Mouse (Mus musculus) heart, postnatal 10 days (tissue): ENCODE data around the gene 2900026A02Rik. TPM values are rescaled to one million over a fixed set of nuclear protein-coding genes. Genes with fewer than 3 reads are reported as not detected.

Experiments used
- DNase-seq, 2 experiments: peaks; one replicate each; pipeline ENCODE4 v3.0.0; 2021
- intact Hi-C: fragments of 180-260 bp; cut with DNase I; formaldehyde crosslinking; loops from one replicate; pipeline ENCODE4 v1.15.1; 2025
- total RNA-seq, 2 experiments: library from RNA; stranded (reverse); gene quantifications; 2 replicates each; pipeline ENCODE4 v1.2.3; 2021

2900026A02Rik gene
- 10 to 100 TPM; 46.9 to 51.4 TPM for total RNA-seq

DNA sequence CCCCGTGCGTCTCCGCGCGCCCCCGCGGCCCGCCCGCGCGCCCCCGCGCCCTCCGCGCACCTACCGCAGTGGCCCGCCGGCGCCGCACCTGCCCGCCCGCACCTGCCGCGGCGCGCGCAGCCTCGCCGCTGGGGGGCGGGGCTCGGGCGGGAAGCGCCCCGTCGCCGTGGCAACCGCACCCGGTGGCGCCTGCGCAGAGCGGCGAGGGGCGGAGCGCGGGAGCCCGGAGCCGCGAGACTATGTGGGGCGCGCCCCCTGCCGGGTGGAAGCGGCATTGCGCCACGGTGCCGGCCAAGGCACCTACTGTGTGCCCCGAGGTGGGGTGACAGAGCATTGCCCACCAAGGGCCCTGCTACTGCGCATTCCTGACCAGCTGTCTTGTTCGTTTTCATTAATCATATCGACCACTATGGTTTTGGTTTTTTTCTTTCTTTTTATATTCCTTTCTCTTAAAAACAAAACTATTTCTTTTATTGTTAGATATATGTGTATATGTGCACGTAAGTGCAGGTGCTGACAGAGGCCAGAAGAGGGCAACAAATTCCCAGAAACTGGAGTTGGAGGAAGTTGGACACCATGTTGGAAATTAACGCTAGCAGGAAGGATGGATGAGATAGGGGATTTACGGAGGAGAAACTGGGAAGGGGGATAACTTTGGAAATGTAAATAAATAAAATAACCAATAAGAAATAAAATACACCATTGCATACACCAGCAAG is at the start of gene 2900026A02Rik:
2900026A02Rik (minus strand) TSS at position 90 of the 719 bp plus-strand sequence.
- DNase-seq: peak; percentile 82 to 85
- intact Hi-C loops: loop anchor here (1.0 to 2.0 kb wide), 3 partner anchors 13 to 41 kb away; no protein-coding TSS in a partner anchor

DNA sequence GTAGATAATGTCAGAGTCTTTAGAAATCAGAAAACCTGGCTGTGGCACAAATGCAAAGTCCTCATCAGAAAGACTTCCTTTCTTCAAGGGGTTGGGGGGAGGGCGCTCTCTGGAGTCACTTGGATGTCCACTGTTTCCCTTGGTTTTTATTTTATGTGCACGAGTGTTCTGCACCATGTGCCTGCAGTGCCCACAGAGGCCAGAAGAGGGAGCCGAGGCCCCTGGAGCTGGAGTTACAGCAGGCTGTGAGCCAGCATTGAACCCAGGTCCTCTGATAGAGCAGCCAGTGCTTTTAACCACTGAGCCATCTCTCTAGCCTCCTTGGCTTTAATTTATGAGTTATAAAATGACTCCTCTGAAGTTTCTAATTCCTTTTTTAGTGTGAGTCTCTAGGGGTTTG is 49.0 kb upstream of the 2900026A02Rik start:
- intact Hi-C loops: no loop called here
- no peak for DNase-seq

GRCm38 (mm10) chr5:113268246-113268645 is 47.2 kb upstream of the 2900026A02Rik start:
- no peak for DNase-seq
- intact Hi-C loops: no loop called here

GRCm38 (mm10) chr5:113265637-113266036 is 44.6 kb upstream of the 2900026A02Rik start:
- intact Hi-C loops: no loop called here
- DNase-seq: no peak

DNA sequence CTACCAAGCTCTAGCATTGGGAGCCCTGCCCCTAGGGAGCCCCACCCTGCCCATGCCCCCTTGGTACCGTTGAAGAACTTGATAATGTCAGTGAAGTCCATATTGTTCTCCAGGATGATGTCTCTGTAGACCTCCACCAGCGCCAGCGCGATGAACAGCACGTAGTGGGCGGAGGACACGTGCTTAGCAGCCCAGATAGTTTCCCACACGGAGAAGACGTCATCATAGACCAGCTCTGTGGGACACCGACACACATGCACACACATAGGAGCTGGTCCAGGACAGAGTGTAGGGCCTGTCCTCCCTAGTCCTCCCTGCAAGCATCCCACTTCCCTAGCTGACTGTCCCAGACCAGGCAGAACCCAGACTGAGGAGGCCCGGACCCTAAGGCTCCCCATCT is 29.8 kb upstream of the 2900026A02Rik start:
- intact Hi-C loops: no loop called here
- no peak for DNase-seq

DNA sequence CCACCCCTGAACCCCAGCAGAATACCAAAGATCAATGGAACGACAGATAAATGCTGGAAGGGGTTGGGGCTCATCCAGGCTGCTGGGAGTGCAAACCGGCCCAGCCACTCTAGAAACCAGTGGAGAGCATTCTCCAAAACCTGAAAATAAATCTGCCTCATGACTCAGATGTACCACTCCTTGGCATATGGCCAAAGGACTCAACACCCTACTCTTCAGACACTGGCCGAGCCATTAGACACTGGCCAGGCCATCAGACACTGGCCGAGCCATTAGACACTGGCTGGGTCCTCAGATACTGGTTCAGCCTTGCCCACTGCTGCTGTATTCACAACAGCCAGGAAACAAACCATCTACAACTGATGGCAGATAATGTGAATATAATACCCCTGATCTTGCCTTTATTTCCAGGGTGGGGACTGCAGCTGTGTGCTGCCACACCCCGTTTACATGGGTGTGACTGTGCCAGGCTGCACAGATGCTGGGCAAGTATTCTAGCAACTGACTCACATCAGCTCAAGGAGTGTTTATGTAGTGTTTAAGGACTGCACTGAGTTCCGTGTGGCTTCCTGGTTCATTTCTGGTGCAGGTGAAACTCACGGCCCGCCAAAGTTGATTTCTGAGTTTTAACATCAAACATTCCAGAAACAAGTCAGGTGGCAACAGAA is 28.4 kb upstream of the 2900026A02Rik start:
- intact Hi-C loops: no loop called here
- no peak for DNase-seq

DNA sequence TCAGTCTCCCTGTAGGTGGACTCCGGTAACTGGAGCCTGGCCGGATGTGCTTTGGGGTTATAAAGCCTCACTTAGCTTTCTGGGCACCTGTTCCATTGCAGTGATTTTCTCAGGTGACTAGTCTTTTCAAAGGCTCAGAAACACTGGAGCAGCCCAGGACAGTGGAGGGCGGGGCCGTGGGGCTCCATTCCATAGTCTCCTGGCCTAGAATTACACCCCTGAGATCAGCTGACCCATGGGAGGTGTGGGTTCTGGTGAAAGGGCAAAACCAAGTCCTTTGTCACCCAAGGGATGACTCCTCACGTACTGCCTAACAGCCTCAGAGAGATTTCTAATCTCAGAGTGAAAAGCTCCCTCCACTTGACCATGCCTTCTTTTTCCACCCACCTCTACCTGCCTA is 9.2 kb upstream of the 2900026A02Rik start:
- intact Hi-C loops: no loop called here
- no peak for DNase-seq

DNA sequence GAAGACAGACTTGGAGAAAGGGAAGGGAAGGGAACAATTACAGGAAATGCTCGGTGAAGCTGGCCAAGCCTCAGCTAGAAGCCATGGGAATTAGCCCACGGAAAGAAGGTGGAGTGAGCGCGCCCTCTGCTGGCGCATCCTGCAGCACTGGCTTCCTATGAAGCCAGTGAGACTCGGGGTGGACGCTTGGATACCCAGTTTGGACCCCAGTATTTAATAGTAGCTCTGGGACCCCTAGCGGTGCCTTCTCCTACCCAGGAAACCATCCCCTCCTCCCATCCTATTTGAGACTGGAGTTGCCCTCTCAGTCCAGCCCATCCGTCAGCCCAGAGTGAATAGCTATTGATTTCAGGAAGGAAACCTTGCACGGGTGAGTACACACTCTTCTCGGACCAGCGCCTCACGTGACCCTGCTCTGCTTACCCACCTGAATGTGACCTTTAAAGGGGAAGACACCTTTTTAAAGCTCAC is 5.6 kb upstream of the 2900026A02Rik start, which contains the start of gene Tmem211:
Tmem211 (plus strand) TSS at position 278 of the 471 bp plus-strand sequence.
- peak; percentile 87 to 93 for DNase-seq
- intact Hi-C loops: loop anchor here (1.0 kb wide), 3 partner anchors 46 to 127 kb away; no protein-coding TSS in a partner anchor

- DNase-seq: no peak
- intact Hi-C loops: loop anchor here (1.0 kb wide), 3 partner anchors 46 to 127 kb away; no protein-coding TSS in a partner anchor
Observed at GRCm38 (mm10) chr5:113225686-113226435, 4.8 kb upstream of the 2900026A02Rik start.

DNA sequence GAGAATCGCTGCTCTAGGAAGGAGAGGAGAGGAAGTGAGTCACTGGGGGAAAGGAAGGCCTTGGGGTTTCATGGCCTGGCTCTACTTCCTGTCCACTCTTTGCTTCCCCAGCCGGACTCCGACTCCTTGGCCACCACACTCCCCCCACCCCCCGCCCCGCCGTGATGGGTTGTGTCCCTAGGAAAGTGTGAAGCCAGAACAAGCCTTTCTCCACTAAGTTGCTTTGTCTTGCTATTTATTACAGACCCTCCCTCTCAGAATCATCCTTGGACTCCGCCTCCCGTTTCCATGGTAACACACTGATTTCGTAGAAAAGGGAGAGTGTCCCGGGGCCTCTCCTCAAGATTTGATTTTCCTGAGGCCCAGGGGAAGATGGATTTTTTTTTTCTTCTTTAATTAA is 4.2 kb upstream of the 2900026A02Rik start:
- peak in 1 of 2 experiments; percentile 55 for DNase-seq
- intact Hi-C loops: no loop called here

- intact Hi-C loops: no loop called here
- DNase-seq: no peak
Observed at GRCm38 (mm10) chr5:113223888-113224287, 2.9 kb upstream of the 2900026A02Rik start.

DNA sequence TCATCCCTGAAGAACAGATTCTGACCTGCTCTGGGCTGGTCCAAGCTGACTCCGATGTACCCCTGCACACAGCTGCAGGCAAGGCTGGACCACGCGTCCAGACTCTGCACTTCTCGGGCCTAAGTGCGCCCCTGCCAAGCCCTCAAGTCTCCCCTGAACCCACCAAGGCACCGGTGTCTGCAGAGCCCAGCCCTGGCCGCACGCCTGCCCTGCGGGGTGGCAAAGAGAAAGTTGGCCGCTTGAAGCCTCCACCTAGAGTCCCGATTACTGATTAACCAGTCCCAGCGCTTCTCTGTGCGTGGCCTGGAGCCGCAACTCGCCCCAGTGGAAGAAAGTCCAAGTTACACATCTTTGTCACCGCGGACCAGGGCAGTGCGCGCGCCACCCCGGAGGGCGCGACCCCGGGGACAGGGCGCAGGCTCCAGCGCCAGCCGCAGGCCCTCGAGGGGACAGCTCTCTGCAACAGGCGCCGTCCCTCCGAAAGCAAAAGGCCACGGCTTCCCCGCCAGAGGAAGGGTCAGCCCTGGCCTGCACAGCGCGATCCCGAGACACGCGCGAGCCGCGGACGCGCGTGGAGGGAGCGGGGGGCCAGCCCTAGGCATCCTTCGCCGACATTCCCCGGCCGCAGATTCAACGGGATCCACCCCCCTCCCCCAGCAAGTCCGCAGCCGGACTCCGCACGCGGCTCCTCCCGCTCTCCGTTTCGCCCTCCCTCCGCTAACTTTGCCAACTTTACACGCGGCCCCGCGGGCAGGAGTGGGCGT is 471 bp downstream of the 2900026A02Rik start:
- intact Hi-C loops: loop anchor here (1.0 to 2.0 kb wide), 3 partner anchors 12 to 40 kb away; no protein-coding TSS in a partner anchor

DNA sequence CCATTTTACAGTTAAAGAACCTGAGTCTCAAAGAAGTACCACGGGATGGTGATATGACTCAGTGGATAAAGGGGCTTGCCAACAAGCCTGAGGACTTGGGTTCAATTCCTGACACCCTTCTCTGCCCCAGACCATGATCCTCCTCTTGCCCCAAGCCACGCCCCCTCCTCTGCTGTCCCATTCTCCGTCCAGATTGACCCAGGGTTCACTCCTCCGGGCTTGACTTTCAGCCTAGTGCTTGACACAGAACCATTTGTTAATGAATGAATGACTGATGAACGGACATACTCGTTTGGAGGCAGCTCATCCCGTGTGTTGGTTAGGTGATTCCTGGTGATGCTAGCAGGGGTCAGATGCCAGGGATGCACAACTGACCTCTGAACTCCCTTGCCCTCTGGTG is 1.2 kb downstream of the 2900026A02Rik start:
- intact Hi-C loops: loop anchor here (2.0 kb wide), 1 partner anchor 21 kb away; no protein-coding TSS in a partner anchor
- no peak for DNase-seq

More for the DNA sequence above, 471 bp downstream of the 2900026A02Rik start:
- DNase-seq: peak; percentile 44 to 58

DNA sequence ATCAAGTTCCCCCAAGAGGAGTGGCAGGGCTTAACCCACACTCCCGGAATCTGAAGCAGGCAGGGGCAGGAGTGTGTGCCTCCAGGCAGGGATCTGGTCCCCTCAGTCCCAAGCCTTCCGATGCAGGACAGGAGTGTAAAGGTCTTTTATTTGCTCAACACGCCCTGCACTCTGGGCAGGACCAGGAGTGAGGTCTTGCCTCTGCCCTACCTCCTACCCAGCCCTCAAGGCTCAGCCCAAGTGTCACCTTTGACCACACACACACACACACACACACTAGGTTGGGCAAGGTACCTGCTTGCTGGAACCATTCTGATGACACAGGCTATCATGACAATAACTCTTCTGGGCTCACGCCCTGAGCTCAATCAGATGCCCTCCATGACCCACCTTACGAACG is 1.6 kb downstream of the 2900026A02Rik start:
- DNase-seq: no peak
- intact Hi-C loops: no loop called here

DNA sequence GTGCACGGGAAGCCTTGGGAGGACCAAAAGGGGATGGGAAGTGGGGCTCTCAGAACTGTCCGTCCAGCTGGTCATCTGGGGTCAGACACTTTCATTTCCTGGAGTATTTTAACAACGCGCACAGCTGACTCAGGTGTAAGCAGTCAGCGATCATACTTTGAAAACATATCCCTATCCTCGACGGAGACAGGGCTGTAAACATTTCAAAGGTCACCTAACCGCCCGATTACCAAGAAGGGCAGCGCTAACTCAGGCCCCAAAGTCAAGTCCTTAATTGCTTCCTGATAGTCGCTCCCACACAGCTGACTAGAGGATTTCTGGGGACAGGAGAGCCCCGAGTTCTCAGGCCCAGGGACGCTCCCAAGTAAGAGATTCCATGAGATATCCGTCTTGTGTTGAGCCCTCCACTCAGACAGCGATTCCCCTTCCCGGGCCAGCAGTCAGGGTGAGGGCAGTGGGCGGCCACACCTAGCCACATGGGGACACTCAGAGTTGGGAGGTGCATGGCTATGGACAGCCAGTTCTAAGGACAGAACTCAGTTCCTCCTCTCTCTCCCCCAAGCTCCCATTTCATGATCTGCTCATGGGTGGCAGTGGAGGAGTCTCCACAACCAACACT is 2.3 kb downstream of the 2900026A02Rik start:
- no peak for DNase-seq
- intact Hi-C loops: no loop called here

DNA sequence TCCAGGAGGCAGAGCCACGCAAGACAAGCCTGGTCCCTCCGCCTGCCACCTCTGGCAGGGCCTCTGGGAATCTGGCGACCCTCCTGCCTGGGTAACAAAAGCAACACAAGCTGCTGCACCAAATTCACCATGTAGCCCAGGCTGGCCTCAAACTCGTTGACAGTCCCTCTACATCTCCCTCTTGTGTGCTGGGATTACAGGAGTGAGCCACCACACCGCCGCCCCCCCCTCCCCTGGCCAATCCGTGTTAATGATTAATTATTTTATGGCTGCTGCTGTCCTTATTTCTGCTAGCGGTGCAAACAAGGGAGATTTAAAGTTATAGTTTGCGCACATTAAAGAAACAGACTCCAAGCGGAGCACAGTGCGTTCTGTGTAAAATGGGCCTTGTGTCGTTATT is 4.0 kb downstream of the 2900026A02Rik start:
- intact Hi-C loops: no loop called here
- DNase-seq: no peak

DNA sequence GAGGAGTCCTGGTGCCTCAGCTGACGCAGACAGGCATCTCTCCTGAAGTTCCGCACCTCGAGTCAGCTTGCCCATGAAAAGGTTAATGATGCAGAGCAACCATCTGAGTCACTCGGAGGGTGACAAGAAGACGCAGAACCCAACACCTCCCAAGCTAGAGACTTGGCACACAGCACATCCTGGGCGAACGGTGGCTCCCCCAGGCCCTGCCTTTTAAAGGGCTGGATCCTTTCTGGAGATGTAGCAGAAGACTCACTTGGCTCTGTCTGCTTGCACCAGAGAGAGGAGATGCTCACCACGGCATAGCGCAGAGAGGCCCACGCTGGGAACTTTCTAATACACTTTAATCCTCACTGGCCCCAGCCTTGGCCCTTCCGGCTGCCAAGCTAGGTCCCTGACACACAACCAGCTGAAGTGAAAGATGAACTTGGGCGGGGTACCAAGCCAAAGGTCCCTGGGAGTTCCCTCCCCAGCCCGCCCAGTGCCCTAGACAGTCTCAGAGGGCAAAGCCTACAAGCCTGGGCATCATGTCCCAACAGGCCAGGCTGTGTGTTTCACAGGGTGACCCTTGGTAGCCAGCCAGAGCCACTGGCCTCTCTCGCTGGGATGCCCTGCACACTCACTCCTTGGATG is 4.6 kb downstream of the 2900026A02Rik start:
- intact Hi-C loops: no loop called here
- DNase-seq: no peak

- intact Hi-C loops: no loop called here
- no peak for DNase-seq
Observed at GRCm38 (mm10) chr5:113215610-113216011, 5.4 kb downstream of the 2900026A02Rik start.

DNA sequence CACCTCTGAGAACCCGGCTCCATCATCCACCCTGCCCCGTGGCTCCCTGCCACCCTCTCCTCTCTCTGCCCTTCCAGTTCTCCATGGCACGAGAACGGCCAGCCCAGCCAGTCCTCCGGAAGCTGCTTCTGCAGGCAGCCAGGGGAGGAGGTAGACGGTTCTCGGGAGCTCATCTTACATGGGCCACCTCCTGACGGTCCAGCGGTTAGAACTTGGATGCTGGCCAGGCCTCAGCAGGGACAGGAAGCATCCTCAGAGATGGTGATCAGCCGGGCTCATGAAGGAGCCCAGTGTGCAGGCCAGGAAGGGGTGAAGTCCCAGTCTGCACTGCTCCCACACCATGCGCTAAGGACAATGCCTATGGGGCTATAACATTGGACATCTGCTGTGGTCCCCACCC is 6.6 kb downstream of the 2900026A02Rik start:
- intact Hi-C loops: no loop called here

More for the DNA sequence above, 6.6 kb downstream of the 2900026A02Rik start:
- peak; percentile 56 to 57 for DNase-seq
